Mouse (Mus musculus): ENCODE measurements around the gene Zcchc24. TPM values are rescaled to one million over a fixed set of nuclear protein-coding genes. Genes with fewer than 3 reads are reported as not detected.
A peak's percentile ranks its signal among the peaks of the same experiment; 100 is the strongest.

Gene Zcchc24
- polyA plus RNA-seq, 1 experiment from 2014 or later, result 14.6 TPM

- no peak overlapping the region for H3K4me3 ChIP-seq (ENCODE audit: low read length)
- no peak overlapping the region for H3K4me2 ChIP-seq (ENCODE audit: low read depth, low read length)
- H3K36me3 ChIP-seq (ENCODE audit: control insufficient read depth, insufficient read depth, low read length), result no peaks in the 10 kb centered on the region
- peaks cover 24% of the 10 kb centered on the region for H3K4me1 ChIP-seq (replicated peaks; ENCODE audit: control insufficient read depth, insufficient read depth, low read length)
- peak overlapping the region; percentile 74 for H3K27ac ChIP-seq (ENCODE audit: low read length)
- no peaks in the 10 kb centered on the region for H3K27me3 ChIP-seq (ENCODE audit: control insufficient read depth, insufficient read depth, low read depth, low read length)
- H3K9ac ChIP-seq (ENCODE audit: low read length), result no peak overlapping the region
- no peak for ATAC-seq (ENCODE audit: low read depth)
- 55% methylated on average over 9 of the region's 9 CpGs for WGBS
- H3K9me3 ChIP-seq (ENCODE audit: control insufficient read depth, low read length), result no peaks in the 10 kb centered on the region
These were observed 49.5 kb downstream of the Zcchc24 start for GRCm38 (mm10) chr14:25719371-25719770.

- no peaks in the 10 kb centered on the region for H3K27me3 ChIP-seq (ENCODE audit: control insufficient read depth, insufficient read depth, low read depth, low read length)
- no peak overlapping the region for H3K4me2 ChIP-seq (ENCODE audit: low read depth, low read length)
- ATAC-seq (ENCODE audit: low read depth), result peak; percentile 91
- WGBS, result 3% methylated on average over 2 of the region's 2 CpGs
- H3K27ac ChIP-seq (ENCODE audit: low read length), result peak overlapping the region; percentile 74
- H3K9me3 ChIP-seq (ENCODE audit: control insufficient read depth, low read length), result no peaks in the 10 kb centered on the region
- H3K9ac ChIP-seq (ENCODE audit: low read length), result no peak overlapping the region
- H3K4me1 ChIP-seq (replicated peaks; ENCODE audit: control insufficient read depth, insufficient read depth, low read length), result peaks cover 21% of the 10 kb centered on the region
- no peak overlapping the region for H3K4me3 ChIP-seq (ENCODE audit: low read length)
- H3K36me3 ChIP-seq (ENCODE audit: control insufficient read depth, insufficient read depth, low read length), result no peaks in the 10 kb centered on the region
These were observed 50.4 kb downstream of the Zcchc24 start for GRCm38 (mm10) chr14:25718471-25718870.

- Histone ChIP-seq H3K4me2 (ENCODE audit: low read depth, low read length) (no peak overlapping the region), H3K27me3 (ENCODE audit: control insufficient read depth, insufficient read depth, low read depth, low read length) (no peaks in the 10 kb centered on the region), H3K9ac (ENCODE audit: low read length) (peak overlapping the region; percentile 15; the same call in 1 of the 2 replicates), H3K36me3 (ENCODE audit: control insufficient read depth, insufficient read depth, low read length) (no peaks in the 10 kb centered on the region), H3K4me3 (ENCODE audit: low read length) (no peak overlapping the region), H3K4me1 (replicated peaks; ENCODE audit: control insufficient read depth, insufficient read depth, low read length) (peaks cover 21% of the 10 kb centered on the region), H3K27ac (ENCODE audit: low read length) (peak overlapping the region; percentile 74), H3K9me3 (ENCODE audit: control insufficient read depth, low read length) (no peaks in the 10 kb centered on the region)
- 82% methylated on average over 8 of the region's 8 CpGs for whole genome bisulfite sequencing
- no peak for ATAC-seq (ENCODE audit: low read depth)
These were observed 51.1 kb downstream of the Zcchc24 start for GRCm38 (mm10) chr14:25717718-25718117.

GRCm38 (mm10) chr14:25716528-25716927 is 52.3 kb downstream of the Zcchc24 start:
- Histone ChIP-seq H3K27me3 (ENCODE audit: control insufficient read depth, insufficient read depth, low read depth, low read length) (no peaks in the 10 kb centered on the region), H3K4me2 (ENCODE audit: low read depth, low read length) (no peak overlapping the region), H3K36me3 (ENCODE audit: control insufficient read depth, insufficient read depth, low read length) (no peaks in the 10 kb centered on the region), H3K4me1 (replicated peaks; ENCODE audit: control insufficient read depth, insufficient read depth, low read length) (peaks cover 27% of the 10 kb centered on the region), H3K9me3 (ENCODE audit: control insufficient read depth, low read length) (no peaks in the 10 kb centered on the region), H3K27ac (ENCODE audit: low read length) (no peak overlapping the region), H3K9ac (ENCODE audit: low read length) (no peak overlapping the region), H3K4me3 (ENCODE audit: low read length) (no peak overlapping the region)
- no peak for ATAC-seq (ENCODE audit: low read depth)
- 53% methylated on average over 1 of the region's 1 CpGs for WGBS

GRCm38 (mm10) chr14:25713443-25713842 is 55.4 kb downstream of the Zcchc24 start:
- H3K36me3 ChIP-seq (ENCODE audit: control insufficient read depth, insufficient read depth, low read length), result no peaks in the 10 kb centered on the region
- no peak overlapping the region for H3K4me3 ChIP-seq (ENCODE audit: low read length)
- no peak overlapping the region for H3K27ac ChIP-seq (ENCODE audit: low read length)
- H3K9me3 ChIP-seq (ENCODE audit: control insufficient read depth, low read length), result no peaks in the 10 kb centered on the region
- ATAC-seq (ENCODE audit: low read depth), result no peak
- H3K9ac ChIP-seq (ENCODE audit: low read length), result no peak overlapping the region
- 24% methylated on average over 4 of the region's 4 CpGs for WGBS
- peaks cover 46% of the 10 kb centered on the region for H3K4me1 ChIP-seq (replicated peaks; ENCODE audit: control insufficient read depth, insufficient read depth, low read length)
- no peaks in the 10 kb centered on the region for H3K27me3 ChIP-seq (ENCODE audit: control insufficient read depth, insufficient read depth, low read depth, low read length)
- no peak overlapping the region for H3K4me2 ChIP-seq (ENCODE audit: low read depth, low read length)

GRCm38 (mm10) chr14:25711602-25712001 is 57.2 kb downstream of the Zcchc24 start:
- H3K27me3 ChIP-seq (ENCODE audit: control insufficient read depth, insufficient read depth, low read depth, low read length), result no peaks in the 10 kb centered on the region
- peaks cover 47% of the 10 kb centered on the region for H3K4me1 ChIP-seq (replicated peaks; ENCODE audit: control insufficient read depth, insufficient read depth, low read length)
- H3K9me3 ChIP-seq (ENCODE audit: control insufficient read depth, low read length), result no peaks in the 10 kb centered on the region
- H3K4me3 ChIP-seq (ENCODE audit: low read length), result no peak overlapping the region
- H3K27ac ChIP-seq (ENCODE audit: low read length), result peak overlapping the region; percentile 91; the same call in 1 of the 2 replicates
- H3K36me3 ChIP-seq (ENCODE audit: control insufficient read depth, insufficient read depth, low read length), result no peaks in the 10 kb centered on the region
- no peak overlapping the region for H3K4me2 ChIP-seq (ENCODE audit: low read depth, low read length)
- no peak for ATAC-seq (ENCODE audit: low read depth)
- WGBS, result 27% methylated on average over 8 of the region's 8 CpGs
- H3K9ac ChIP-seq (ENCODE audit: low read length), result no peak overlapping the region

- H3K4me1 ChIP-seq (replicated peaks; ENCODE audit: control insufficient read depth, insufficient read depth, low read length), result peaks cover 47% of the 10 kb centered on the region
These were observed 57.7 kb downstream of the Zcchc24 start for GRCm38 (mm10) chr14:25711177-25711576.

GRCm38 (mm10) chr14:25710681-25711080 is 58.2 kb downstream of the Zcchc24 start:
- 0 out of 2 replicates have a peak, but pooled peaks have one; percentile 24 for ATAC-seq (ENCODE audit: low read depth)
- no peak overlapping the region for H3K4me3 ChIP-seq (ENCODE audit: low read length)
- H3K27me3 ChIP-seq (ENCODE audit: control insufficient read depth, insufficient read depth, low read depth, low read length), result no peaks in the 10 kb centered on the region
- no peak overlapping the region for H3K9ac ChIP-seq (ENCODE audit: low read length)
- H3K27ac ChIP-seq (ENCODE audit: low read length), result peak overlapping the region; percentile 91
- no peak overlapping the region for H3K4me2 ChIP-seq (ENCODE audit: low read depth, low read length)
- peaks cover 47% of the 10 kb centered on the region for H3K4me1 ChIP-seq (replicated peaks; ENCODE audit: control insufficient read depth, insufficient read depth, low read length)
- 45% methylated on average over 4 of the region's 4 CpGs for WGBS
- H3K36me3 ChIP-seq (ENCODE audit: control insufficient read depth, insufficient read depth, low read length), result no peaks in the 10 kb centered on the region
- H3K9me3 ChIP-seq (ENCODE audit: control insufficient read depth, low read length), result no peaks in the 10 kb centered on the region

More at GRCm38 (mm10) chr14:25711177-25711576, 57.7 kb downstream of the Zcchc24 start:
- peak; percentile 17 for ATAC-seq (ENCODE audit: low read depth)
- Histone ChIP-seq H3K4me3 (ENCODE audit: low read length) (no peak overlapping the region), H3K9me3 (ENCODE audit: control insufficient read depth, low read length) (no peaks in the 10 kb centered on the region), H3K4me2 (ENCODE audit: low read depth, low read length) (no peak overlapping the region), H3K27ac (ENCODE audit: low read length) (peak overlapping the region; percentile 91; the same call in 1 of the 2 replicates), H3K27me3 (ENCODE audit: control insufficient read depth, insufficient read depth, low read depth, low read length) (no peaks in the 10 kb centered on the region), H3K36me3 (ENCODE audit: control insufficient read depth, insufficient read depth, low read length) (no peaks in the 10 kb centered on the region), H3K9ac (ENCODE audit: low read length) (no peak overlapping the region)
- WGBS, result 27% methylated on average over 7 of the region's 7 CpGs

GRCm38 (mm10) chr14:25710073-25710472 is 58.8 kb downstream of the Zcchc24 start:
- H3K9ac ChIP-seq (ENCODE audit: low read length), result no peak overlapping the region

GRCm38 (mm10) chr14:25708917-25709316 is 59.9 kb downstream of the Zcchc24 start:
- H3K9me3 ChIP-seq (ENCODE audit: control insufficient read depth, low read length), result no peaks in the 10 kb centered on the region
- WGBS, result 94% methylated on average over 2 of the region's 2 CpGs

More at GRCm38 (mm10) chr14:25710073-25710472, 58.8 kb downstream of the Zcchc24 start:
- WGBS, result 20% methylated on average over 4 of the region's 4 CpGs
- ATAC-seq (ENCODE audit: low read depth), result peak; percentile 79
- Histone ChIP-seq H3K4me1 (replicated peaks; ENCODE audit: control insufficient read depth, insufficient read depth, low read length) (peaks cover 47% of the 10 kb centered on the region), H3K9me3 (ENCODE audit: control insufficient read depth, low read length) (no peaks in the 10 kb centered on the region), H3K27me3 (ENCODE audit: control insufficient read depth, insufficient read depth, low read depth, low read length) (no peaks in the 10 kb centered on the region), H3K4me2 (ENCODE audit: low read depth, low read length) (no peak overlapping the region), H3K27ac (ENCODE audit: low read length) (peak overlapping the region; percentile 91), H3K36me3 (ENCODE audit: control insufficient read depth, insufficient read depth, low read length) (no peaks in the 10 kb centered on the region), H3K4me3 (ENCODE audit: low read length) (no peak overlapping the region)

More at GRCm38 (mm10) chr14:25708917-25709316, 59.9 kb downstream of the Zcchc24 start:
- H3K4me2 ChIP-seq (ENCODE audit: low read depth, low read length), result no peak overlapping the region
- H3K27me3 ChIP-seq (ENCODE audit: control insufficient read depth, insufficient read depth, low read depth, low read length), result no peaks in the 10 kb centered on the region
- peaks cover 47% of the 10 kb centered on the region for H3K4me1 ChIP-seq (replicated peaks; ENCODE audit: control insufficient read depth, insufficient read depth, low read length)
- H3K9ac ChIP-seq (ENCODE audit: low read length), result peak overlapping the region; percentile 39; the same call in 1 of the 2 replicates
- H3K36me3 ChIP-seq (ENCODE audit: control insufficient read depth, insufficient read depth, low read length), result no peaks in the 10 kb centered on the region
- peak overlapping the region; percentile 91 for H3K27ac ChIP-seq (ENCODE audit: low read length)
- H3K4me3 ChIP-seq (ENCODE audit: low read length), result no peak overlapping the region
- ATAC-seq (ENCODE audit: low read depth), result peak; percentile 18
